Mouse (Mus musculus): ENCODE results near the gene Klk13. TPM values are rescaled to one million over a fixed set of nuclear protein-coding genes. Genes with fewer than 3 reads are reported as not detected.
"Not testable (repeated sequence)": the region's sequence is repeated elsewhere in the genome, so short reads cannot be mapped to it uniquely, and the experiment has no call there.

Gene Klk13
- not detected in 2 replicates for polyA plus RNA-seq (2012)

DNA sequence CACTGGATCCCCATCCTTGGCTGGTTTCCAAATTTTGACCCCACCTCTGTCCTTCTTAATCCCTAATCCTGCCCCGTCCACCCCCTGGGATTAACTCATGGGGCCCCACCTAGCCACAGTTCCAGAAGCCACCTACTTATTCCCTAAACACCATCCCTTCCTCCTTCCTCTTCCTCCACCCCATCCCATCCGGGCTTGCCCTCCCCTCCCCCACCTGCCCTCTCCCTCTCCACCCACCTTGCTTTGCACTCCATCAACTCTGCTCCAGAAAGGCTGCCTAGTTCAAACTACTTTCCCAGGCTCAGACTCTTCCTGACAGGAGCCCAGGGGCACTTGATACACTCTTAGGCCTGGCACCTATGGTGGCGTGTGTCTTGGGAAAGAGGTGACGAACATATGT lies at the start of gene Klk13:
TSS of gene Klk13 (plus strand) at position 301 of the 400 bp plus-strand sequence.
- Histone ChIP-seq H3K9me3 (ENCODE audit: control insufficient read depth, low read length) (no peaks in the 10 kb centered on the region), H3K27me3 (ENCODE audit: control insufficient read depth) (no peaks in the 10 kb centered on the region), H3K36me3 (ENCODE audit: control insufficient read depth) (no peaks in the 10 kb centered on the region), H3K4me3 (replicated peaks) (no peak within 1 kb of the TSS), H3K4me1 (ENCODE audit: control insufficient read depth) (no peaks in the 10 kb centered on the region)
- TF ChIP-seq GATA1 (IDR thresholded peaks at IDR 0.05; ENCODE audit: low read length) = no peak
- no peak for TF ChIP-seq TAL1 (IDR thresholded peaks at IDR 0.05; ENCODE audit: low read length)

- Histone ChIP-seq H3K27me3 (ENCODE audit: control insufficient read depth) (no peaks in the 10 kb centered on the region), H3K4me1 (ENCODE audit: control insufficient read depth) (no peaks in the 10 kb centered on the region), H3K4me3 (replicated peaks) (no peak overlapping the region), H3K9me3 (ENCODE audit: control insufficient read depth, low read length) (no peaks in the 10 kb centered on the region), H3K36me3 (ENCODE audit: control insufficient read depth) (no peaks in the 10 kb centered on the region)
- no peak for TF ChIP-seq TAL1 (IDR thresholded peaks at IDR 0.05; ENCODE audit: low read length)
- no peak for TF ChIP-seq GATA1 (IDR thresholded peaks at IDR 0.05; ENCODE audit: low read length)
Observed at GRCm38 (mm10) chr7:43662804-43663203, 49.6 kb upstream of the Klk13 start.

DNA sequence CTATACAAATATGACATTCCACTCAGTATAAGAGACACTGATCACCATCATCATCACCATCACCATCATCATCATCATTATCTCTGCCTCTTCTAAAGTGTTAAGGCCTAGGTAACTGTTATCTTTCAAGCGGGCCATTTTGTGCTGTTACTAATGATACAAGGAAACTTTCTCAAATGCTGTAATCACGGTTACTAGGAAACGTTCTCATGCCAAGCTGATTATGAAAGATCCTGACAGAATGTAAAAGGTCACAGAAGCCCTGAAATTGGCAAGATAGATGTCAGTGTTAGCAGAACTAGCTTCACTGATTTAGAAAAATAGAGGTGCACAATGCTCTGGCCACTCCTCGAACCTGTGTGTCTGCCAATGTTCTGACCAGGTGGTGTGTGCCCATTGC lies 45.1 kb upstream of the Klk13 start:
- H3K36me3 ChIP-seq (ENCODE audit: control insufficient read depth); H3K9me3 ChIP-seq (ENCODE audit: control insufficient read depth, low read length); H3K4me3 ChIP-seq (replicated peaks); H3K27me3 ChIP-seq (ENCODE audit: control insufficient read depth): not testable (repeated sequence)
- H3K4me1 ChIP-seq (ENCODE audit: control insufficient read depth) = peaks cover 15% of the 10 kb centered on the region

DNA sequence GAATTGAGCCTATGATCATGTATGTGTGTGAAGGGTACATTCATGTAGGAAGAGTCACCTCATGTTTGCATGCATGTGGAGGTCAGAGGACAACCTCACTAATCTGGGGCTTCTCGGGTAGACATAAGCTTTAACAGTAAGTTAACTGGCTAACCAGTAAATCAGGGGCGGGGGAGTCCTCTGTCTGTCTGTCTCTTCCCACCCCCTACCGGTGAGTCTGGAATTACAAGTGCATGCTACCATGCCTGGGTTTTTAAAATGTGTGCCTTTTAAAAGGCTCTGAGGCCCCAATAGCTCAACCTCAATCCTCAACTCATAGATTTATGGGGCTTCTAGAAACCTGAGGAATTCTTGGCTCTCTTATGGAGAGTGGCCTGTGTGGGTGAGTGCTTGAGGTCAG lies 43.8 kb upstream of the Klk13 start:
- no peaks in the 10 kb centered on the region for H3K9me3 ChIP-seq (ENCODE audit: control insufficient read depth, low read length)
- H3K4me3 ChIP-seq (replicated peaks) = no peak overlapping the region
- no peak for TF ChIP-seq GATA1 (IDR thresholded peaks at IDR 0.05; ENCODE audit: low read length)
- H3K36me3 ChIP-seq (ENCODE audit: control insufficient read depth) = no peaks in the 10 kb centered on the region
- no peaks in the 10 kb centered on the region for H3K27me3 ChIP-seq (ENCODE audit: control insufficient read depth)
- H3K4me1 ChIP-seq (ENCODE audit: control insufficient read depth) = peaks cover 24% of the 10 kb centered on the region

- Histone ChIP-seq H3K27me3 (ENCODE audit: control insufficient read depth) (no peaks in the 10 kb centered on the region), H3K4me3 (replicated peaks) (peak overlapping the region; percentile 75), H3K36me3 (ENCODE audit: control insufficient read depth) (peaks cover 20% of the 10 kb centered on the region), H3K4me1 (ENCODE audit: control insufficient read depth) (peaks cover 24% of the 10 kb centered on the region), H3K9me3 (ENCODE audit: control insufficient read depth, low read length) (peaks cover 6% of the 10 kb centered on the region)
- TF ChIP-seq GATA1 (IDR thresholded peaks at IDR 0.05; ENCODE audit: low read length) (no peak), TAL1 (IDR thresholded peaks at IDR 0.05; ENCODE audit: low read length) (no peak)
Observed at GRCm38 (mm10) chr7:43671064-43671808, 41.1 kb upstream of the Klk13 start.

GRCm38 (mm10) chr7:43671809-43672580 lies 40.4 kb upstream of the Klk13 start, which contains the start of gene Ctu1:
Gene Ctu1 (plus strand): TSS chr7:43672016.
- TF ChIP-seq TAL1 (IDR thresholded peaks at IDR 0.05; ENCODE audit: low read length) (no peak), GATA1 (IDR thresholded peaks at IDR 0.05; ENCODE audit: low read length) (no peak)
- peaks cover 13% of the 10 kb centered on the region for H3K9me3 ChIP-seq (ENCODE audit: control insufficient read depth, low read length)
- peak within 1 kb of the TSS; percentile 75 for H3K4me3 ChIP-seq (replicated peaks)
- H3K36me3 ChIP-seq (ENCODE audit: control insufficient read depth) = peaks cover 28% of the 10 kb centered on the region
- no peaks in the 10 kb centered on the region for H3K27me3 ChIP-seq (ENCODE audit: control insufficient read depth)
- H3K4me1 ChIP-seq (ENCODE audit: control insufficient read depth) = peaks cover 24% of the 10 kb centered on the region

DNA sequence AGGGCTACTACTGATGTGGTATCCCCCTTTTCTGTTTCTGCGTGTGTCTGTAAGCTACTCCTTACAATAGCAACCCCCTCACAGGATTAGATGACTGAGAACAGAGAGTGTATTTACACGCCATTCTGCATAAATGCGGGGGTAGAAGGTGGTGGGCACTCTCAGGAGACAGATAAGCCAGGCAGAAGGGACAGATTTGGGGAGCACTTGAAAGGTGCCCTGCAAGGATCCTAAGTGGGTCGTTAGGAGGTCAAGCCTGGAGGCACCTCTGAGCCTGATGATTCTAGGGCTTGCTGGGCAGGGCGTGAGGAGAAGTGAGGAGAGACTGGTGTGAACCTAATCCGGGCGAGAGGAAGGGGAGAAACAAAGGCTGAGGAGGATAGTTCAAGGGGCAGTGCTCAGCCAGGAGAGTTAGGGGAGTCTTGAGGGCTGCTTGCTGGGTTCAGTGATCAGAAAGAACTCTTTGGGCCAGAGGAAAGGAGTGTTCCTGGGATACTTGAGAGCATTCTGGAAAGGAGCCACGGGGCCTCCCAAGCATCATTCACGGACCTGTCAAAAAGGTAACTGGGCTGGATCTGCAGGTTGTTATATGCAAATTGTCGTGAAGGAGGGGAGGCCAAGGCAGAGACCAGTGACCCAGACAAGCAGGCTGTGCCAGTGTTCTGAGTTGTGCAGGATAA lies 39.6 kb upstream of the Klk13 start:
- peaks cover 35% of the 10 kb centered on the region for H3K36me3 ChIP-seq (ENCODE audit: control insufficient read depth)
- H3K9me3 ChIP-seq (ENCODE audit: control insufficient read depth, low read length) = peaks cover 13% of the 10 kb centered on the region
- no peaks in the 10 kb centered on the region for H3K27me3 ChIP-seq (ENCODE audit: control insufficient read depth)
- H3K4me1 ChIP-seq (ENCODE audit: control insufficient read depth) = peaks cover 24% of the 10 kb centered on the region
- peak overlapping the region; percentile 75 for H3K4me3 ChIP-seq (replicated peaks)
- TF ChIP-seq GATA1 (IDR thresholded peaks at IDR 0.05; ENCODE audit: low read length) = no peak
- TF ChIP-seq TAL1 (IDR thresholded peaks at IDR 0.05; ENCODE audit: low read length) = no peak

GRCm38 (mm10) chr7:43675091-43675490 lies 37.3 kb upstream of the Klk13 start:
- Histone ChIP-seq H3K9me3 (ENCODE audit: control insufficient read depth, low read length) (peaks cover 13% of the 10 kb centered on the region), H3K27me3 (ENCODE audit: control insufficient read depth) (no peaks in the 10 kb centered on the region), H3K4me3 (replicated peaks) (no peak overlapping the region), H3K4me1 (ENCODE audit: control insufficient read depth) (peaks cover 24% of the 10 kb centered on the region), H3K36me3 (ENCODE audit: control insufficient read depth) (peaks cover 38% of the 10 kb centered on the region)
- TF ChIP-seq TAL1 (IDR thresholded peaks at IDR 0.05; ENCODE audit: low read length) = no peak
- TF ChIP-seq GATA1 (IDR thresholded peaks at IDR 0.05; ENCODE audit: low read length) = no peak

- Histone ChIP-seq H3K9me3 (ENCODE audit: control insufficient read depth, low read length) (peaks cover 13% of the 10 kb centered on the region), H3K4me3 (replicated peaks) (no peak overlapping the region), H3K27me3 (ENCODE audit: control insufficient read depth) (no peaks in the 10 kb centered on the region), H3K36me3 (ENCODE audit: control insufficient read depth) (peaks cover 38% of the 10 kb centered on the region), H3K4me1 (ENCODE audit: control insufficient read depth) (no peaks in the 10 kb centered on the region)
- TF ChIP-seq GATA1 (IDR thresholded peaks at IDR 0.05; ENCODE audit: low read length) = no peak
- TF ChIP-seq TAL1 (IDR thresholded peaks at IDR 0.05; ENCODE audit: low read length) = no peak
Observed at GRCm38 (mm10) chr7:43678517-43678916, 33.9 kb upstream of the Klk13 start.
